Mouse (Mus musculus) hindbrain, embryonic 10.5 days (tissue): ENCODE measurements around the gene Il12rb1. TPM values are rescaled to one million over a fixed set of nuclear protein-coding genes. Genes with fewer than 3 reads are reported as not detected.
"Not testable (repeated sequence)": the region's sequence is repeated elsewhere in the genome, so short reads cannot be mapped to it uniquely, and the experiment has no call there.

Experiments used
- DNase-seq: peaks from one replicate; pipeline ENCODE4 v3.0.0-alpha.2; 2017; ENCODE audit warnings: low spot score
- H3K27ac ChIP-seq: fragments of 300-500 bp; sonication (generic); 2 replicates; pipeline ENCODE4 v1.5.1; 2016; ENCODE audit warnings: mild to moderate bottlenecking, moderate library complexity
- H3K27me3 ChIP-seq: fragments of 300-500 bp; sonication (generic); 2 replicates; pipeline ENCODE4 v1.6.1; 2016; ENCODE audit warnings: mild to moderate bottlenecking; ENCODE audit not compliant: poor library complexity, insufficient read depth, severe bottlenecking
- H3K36me3 ChIP-seq: fragments of 300-500 bp; sonication (generic); 2 replicates; pipeline ENCODE4 v1.6.1; 2016; ENCODE audit warnings: mild to moderate bottlenecking, moderate library complexity
- H3K4me1 ChIP-seq: fragments of 300-500 bp; sonication (generic); replicated peaks from 2 replicates; pipeline ENCODE4 v1.6.1; 2016; ENCODE audit warnings: mild to moderate bottlenecking
- H3K4me3 ChIP-seq: fragments of 300-500 bp; sonication (generic); 2 replicates; pipeline ENCODE4 v1.5.1; 2016; ENCODE audit warnings: mild to moderate bottlenecking, moderate library complexity
- H3K9me3 ChIP-seq: fragments of 300-500 bp; sonication (generic); 2 replicates; pipeline ENCODE4 v1.6.1; 2016; ENCODE audit warnings: mild to moderate bottlenecking, moderate library complexity
- WGBS: fragments of 180-500 bp; shearing (Covaris S2); methylation state at CpG from one replicate; pipeline ENCODE4 v1.1.7; 2016; 5-methylcytosine and 5-hydroxymethylcytosine counted together
- polyA plus RNA-seq: library from polyadenylated mRNA; unstranded; fragments of >200 nt; fragmentation: Nextera tagmentation; extraction: Ambion mirVana; gene quantifications from 2 replicates; pipeline ENCODE4 v1.2.1, GENCODE M21; 2016

Gene Il12rb1
- polyA plus RNA-seq, 1 experiment from 2014 or later, result not detected

- H3K36me3 ChIP-seq, result no peaks in the 10 kb centered on the region
- no peak overlapping the region for H3K27ac ChIP-seq
- 72% methylated on average over 4 of the region's 4 CpGs for WGBS
- no peak for DNase-seq
- H3K4me3 ChIP-seq, result no peak overlapping the region
- H3K9me3 ChIP-seq, result no peaks in the 10 kb centered on the region
- peaks cover 31% of the 10 kb centered on the region for H3K4me1 ChIP-seq
- peaks cover 86% of the 10 kb centered on the region for H3K27me3 ChIP-seq
These were observed 1.7 kb upstream of the Il12rb1 start for GRCm38 (mm10) chr8:70806541-70806940.

DNA sequence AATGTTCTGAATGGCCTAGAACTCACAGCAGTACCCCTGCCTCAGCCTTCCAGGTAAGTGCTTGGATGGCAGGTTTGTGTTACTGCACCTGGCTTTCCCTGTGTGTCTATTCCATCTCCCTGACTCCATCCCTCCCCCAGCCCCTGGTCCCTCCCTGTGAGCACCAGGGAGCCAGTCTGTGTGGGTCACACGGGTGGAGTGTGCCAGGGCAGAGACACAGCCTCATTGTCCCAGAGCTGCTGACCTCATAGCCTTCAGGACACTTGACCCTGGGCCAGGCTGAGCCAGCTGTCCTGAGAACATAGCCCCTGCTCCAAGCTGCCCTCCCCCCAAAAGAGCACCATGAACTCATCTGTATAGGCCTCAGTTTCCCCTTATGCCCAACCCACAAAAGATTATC is 945 bp upstream of the Il12rb1 start:
- no peak overlapping the region for H3K4me3 ChIP-seq
- H3K27me3 ChIP-seq, result peaks cover 78% of the 10 kb centered on the region
- H3K27ac ChIP-seq, result no peak overlapping the region
- no peaks in the 10 kb centered on the region for H3K36me3 ChIP-seq
- no peaks in the 10 kb centered on the region for H3K9me3 ChIP-seq
- peaks cover 31% of the 10 kb centered on the region for H3K4me1 ChIP-seq
- DNase-seq, result no peak
- 38% methylated on average over 1 of the region's 1 CpGs for WGBS

DNA sequence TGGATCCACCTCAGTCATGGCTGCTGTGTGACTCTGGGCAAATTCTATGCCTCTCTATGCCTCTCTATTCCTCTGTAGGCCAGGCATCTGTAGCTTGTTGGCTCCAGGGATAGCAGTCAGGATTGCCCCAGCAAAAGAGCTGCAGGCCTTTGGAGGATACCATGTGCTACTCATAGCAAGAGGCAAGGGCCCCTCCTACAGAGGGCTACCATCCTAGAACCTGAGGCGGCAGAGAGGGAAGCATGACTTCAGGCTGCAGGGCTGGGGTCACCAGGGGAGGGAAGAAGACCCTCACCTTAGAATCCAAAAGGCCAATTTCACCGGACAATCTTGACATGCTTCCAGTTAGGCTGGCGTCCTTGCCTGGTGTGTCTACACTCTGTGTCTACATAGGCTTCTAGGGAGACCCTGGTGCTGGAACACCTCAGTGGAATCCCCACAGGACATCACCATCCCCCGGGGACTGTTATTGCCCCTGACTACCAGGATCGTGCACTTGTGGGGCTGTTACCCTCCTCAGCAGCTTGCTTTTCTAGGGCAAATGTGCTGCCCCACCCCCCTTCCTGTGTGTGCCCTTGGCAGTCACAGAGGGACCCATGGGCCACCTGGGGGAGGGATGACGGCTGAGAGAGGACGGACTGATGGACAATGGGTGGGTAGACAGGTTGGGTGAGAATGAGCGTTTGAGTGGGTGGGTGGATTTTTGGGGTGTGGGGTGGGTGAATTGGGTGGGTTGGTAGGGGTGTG is 879 bp downstream of the Il12rb1 start:
- 78% methylated on average over 8 of the region's 8 CpGs for WGBS
- H3K4me3 ChIP-seq, result no peak overlapping the region

DNA sequence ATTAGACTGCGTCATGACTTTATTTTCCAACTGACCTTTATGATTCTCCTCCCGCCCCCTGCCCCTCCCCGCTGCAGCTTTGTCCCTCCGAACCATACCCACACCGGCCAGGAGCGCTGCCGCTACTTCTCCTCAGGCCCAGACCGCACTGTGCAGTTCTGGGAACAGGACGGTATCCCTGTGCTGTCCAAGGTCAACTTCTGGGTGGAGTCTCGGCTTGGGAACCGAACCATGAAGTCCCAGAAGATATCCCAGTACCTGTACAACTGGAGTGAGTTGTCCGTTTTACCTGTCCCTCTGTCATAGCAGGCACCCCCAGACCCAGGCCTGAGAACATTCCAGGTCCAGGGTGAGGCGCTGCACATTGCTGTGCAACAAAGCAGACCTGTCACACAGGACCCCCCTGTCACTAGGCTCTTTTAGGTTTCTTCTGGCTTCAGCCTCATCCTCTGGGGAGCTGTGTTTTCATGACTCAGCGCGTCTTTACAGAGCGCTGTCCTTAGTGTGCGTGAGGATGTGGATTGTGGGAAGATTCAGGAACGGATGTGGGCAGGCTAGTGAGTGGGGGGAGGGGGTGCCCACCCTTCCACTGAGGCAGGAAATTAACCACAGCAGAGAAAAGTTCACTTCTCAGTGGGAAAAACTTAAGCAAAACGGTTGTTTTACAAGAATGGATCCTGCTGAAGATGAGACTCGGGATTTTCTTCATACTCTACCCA is 2.9 kb downstream of the Il12rb1 start:
- WGBS, result 76% methylated on average over 20 of the region's 20 CpGs

More for the DNA sequence above, 879 bp downstream of the Il12rb1 start:
- Histone ChIP-seq H3K27ac (no peak overlapping the region), H3K4me1 (peaks cover 24% of the 10 kb centered on the region), H3K9me3 (no peaks in the 10 kb centered on the region), H3K36me3 (no peaks in the 10 kb centered on the region), H3K27me3 (peaks cover 76% of the 10 kb centered on the region)
- DNase-seq, result no peak

GRCm38 (mm10) chr8:70812055-70812454 is 3.8 kb downstream of the Il12rb1 start:
- Histone ChIP-seq H3K36me3 (no peaks in the 10 kb centered on the region), H3K9me3 (no peaks in the 10 kb centered on the region), H3K27me3 (peaks cover 75% of the 10 kb centered on the region), H3K4me3 (no peak overlapping the region), H3K4me1 (peaks cover 22% of the 10 kb centered on the region), H3K27ac (no peak overlapping the region)
- DNase-seq, result no peak
- 39% methylated on average over 4 of the region's 4 CpGs for WGBS

More for the DNA sequence above, 2.9 kb downstream of the Il12rb1 start:
- H3K4me3 ChIP-seq, result no peak overlapping the region
- H3K4me1 ChIP-seq, result peaks cover 14% of the 10 kb centered on the region; the same call in 1 of the 2 replicates
- no peaks in the 10 kb centered on the region for H3K36me3 ChIP-seq
- H3K9me3 ChIP-seq, result no peaks in the 10 kb centered on the region
- H3K27ac ChIP-seq, result no peak overlapping the region
- H3K27me3 ChIP-seq, result peaks cover 75% of the 10 kb centered on the region
- no peak for DNase-seq

DNA sequence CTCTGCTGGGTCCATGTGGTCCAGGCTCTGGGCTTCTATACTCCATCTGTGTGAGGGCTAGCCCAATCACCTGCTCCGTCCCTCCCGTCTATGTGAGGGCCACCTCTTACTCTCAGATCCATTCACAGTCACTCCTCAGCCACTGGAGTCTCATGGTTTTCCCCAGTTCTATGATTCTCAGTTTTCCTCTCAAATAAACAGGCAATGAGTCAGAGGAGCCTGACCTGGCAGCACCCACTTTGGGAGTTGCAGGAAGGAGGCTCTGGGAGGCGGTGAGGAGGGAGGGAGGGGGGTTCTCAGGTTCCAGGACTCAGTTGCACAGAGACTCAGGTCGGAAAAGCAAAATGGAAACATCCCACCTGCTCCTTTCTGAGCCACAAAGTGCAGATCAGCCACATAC is 4.6 kb downstream of the Il12rb1 start:
- 66% methylated on average over 4 of the region's 4 CpGs for WGBS
- Histone ChIP-seq H3K9me3 (no peaks in the 10 kb centered on the region), H3K36me3 (no peaks in the 10 kb centered on the region), H3K4me3 (no peak overlapping the region), H3K27me3 (peaks cover 77% of the 10 kb centered on the region), H3K27ac (no peak overlapping the region), H3K4me1 (peaks cover 19% of the 10 kb centered on the region)
- DNase-seq, result no peak

DNA sequence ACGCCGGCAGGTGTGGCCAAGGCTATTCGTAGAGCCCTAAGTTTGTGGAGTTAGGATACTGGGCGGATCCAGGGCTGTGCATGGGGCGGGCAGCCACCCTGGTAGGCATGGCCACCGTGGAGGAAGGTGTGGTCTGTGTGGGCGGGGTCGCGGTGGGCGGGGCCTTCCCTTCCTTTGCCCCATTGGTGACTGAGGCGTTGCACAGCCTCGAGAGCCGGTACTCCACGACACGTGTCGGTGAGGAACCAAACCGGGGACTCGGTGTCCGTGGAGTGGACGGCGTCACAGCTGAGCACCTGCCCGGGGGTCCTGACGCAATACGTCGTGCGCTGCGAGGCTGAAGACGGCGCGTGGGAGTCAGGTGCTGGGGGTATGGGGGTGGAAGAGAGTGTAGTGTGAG is 8.4 kb downstream of the Il12rb1 start:
- Histone ChIP-seq H3K27me3 (peaks cover 86% of the 10 kb centered on the region), H3K4me3 (peak overlapping the region; percentile 33)

DNA sequence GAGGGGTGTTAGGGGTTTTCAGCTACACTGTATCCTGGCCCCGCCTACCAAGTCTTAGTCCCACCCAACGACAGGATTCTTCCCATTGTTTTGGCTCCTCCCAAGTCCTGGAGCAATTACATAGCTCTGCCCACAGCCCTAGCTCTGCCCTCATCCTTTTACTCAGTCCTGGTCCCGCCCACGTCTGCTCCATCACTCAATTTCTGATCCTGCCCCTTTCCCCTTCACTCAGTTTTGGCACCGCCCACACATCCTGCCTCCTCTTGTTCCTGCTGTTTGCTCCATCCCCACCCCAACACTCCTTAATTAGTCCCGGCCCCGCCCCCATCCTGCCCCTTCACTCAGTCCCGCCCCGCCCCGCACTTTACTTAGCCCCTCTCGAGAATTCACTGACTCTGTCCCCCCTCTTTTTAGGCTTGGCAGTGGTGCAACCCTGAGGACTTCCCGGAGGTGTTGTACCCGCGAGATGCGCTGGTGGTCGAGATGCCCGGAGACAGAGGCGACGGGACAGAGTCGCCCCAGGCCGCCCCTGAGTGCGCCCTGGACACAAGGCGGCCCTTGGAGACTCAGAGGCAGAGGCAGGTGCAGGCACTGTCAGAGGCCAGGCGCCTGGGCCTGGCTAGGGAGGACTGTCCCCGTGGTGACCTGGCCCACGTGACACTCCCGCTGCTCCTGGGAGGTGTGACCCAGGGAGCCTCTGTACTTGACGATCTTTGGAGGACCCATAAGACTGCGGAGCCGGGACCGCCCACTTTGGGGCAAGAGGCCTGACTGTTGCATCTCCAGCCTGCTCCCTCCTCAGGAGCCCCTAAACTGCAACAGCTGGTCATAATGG is 12.1 kb downstream of the Il12rb1 start:
- H3K27me3 ChIP-seq, result peaks cover 69% of the 10 kb centered on the region
- 2% methylated on average over 31 of the region's 31 CpGs for WGBS
- H3K4me3 ChIP-seq, result peak overlapping the region; percentile 29
- peaks cover 23% of the 10 kb centered on the region for H3K4me1 ChIP-seq
- peak; percentile 74 for DNase-seq
- peaks cover 16% of the 10 kb centered on the region; the same call in 1 of the 2 replicates for H3K9me3 ChIP-seq
- H3K36me3 ChIP-seq, result no peaks in the 10 kb centered on the region
- no peak overlapping the region; the same call in 1 of the 2 replicates for H3K27ac ChIP-seq

More for the DNA sequence above, 8.4 kb downstream of the Il12rb1 start:
- H3K4me1 ChIP-seq, result peaks cover 23% of the 10 kb centered on the region
- peaks cover 16% of the 10 kb centered on the region; the same call in 1 of the 2 replicates for H3K9me3 ChIP-seq
- 9% methylated on average over 30 of the region's 30 CpGs for WGBS
- no peaks in the 10 kb centered on the region for H3K36me3 ChIP-seq
- H3K27ac ChIP-seq, result no peak overlapping the region
- DNase-seq, result no peak

DNA sequence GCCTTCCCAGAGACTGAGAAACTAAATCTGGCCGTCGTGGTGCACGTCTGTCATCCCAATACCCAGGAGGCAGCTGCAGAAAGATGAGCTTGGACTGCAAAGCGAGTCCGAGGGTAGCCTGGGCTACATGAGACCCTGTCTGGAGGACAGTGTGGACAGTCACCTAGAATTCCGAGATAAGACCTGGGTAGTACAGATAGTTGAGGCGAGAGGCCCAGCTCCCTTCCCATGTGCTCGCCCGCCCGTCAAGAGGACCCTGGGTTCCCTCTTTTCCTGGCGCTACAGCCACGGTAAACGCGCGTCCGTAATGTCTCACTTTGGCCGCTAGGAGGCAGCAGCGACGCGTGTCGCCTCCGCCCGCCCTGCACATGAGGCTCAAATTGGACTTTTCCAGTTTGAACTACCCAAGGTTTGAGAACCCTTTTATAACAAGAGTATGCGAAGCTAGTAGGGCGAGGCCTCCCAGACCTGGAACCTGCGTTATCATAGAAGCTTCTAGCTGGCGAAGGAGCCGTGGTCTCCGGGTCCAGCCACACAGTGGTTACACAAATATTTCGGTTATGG is 13.2 kb downstream of the Il12rb1 start:
- WGBS, result 15% methylated on average over 30 of the region's 30 CpGs
- peaks cover 16% of the 10 kb centered on the region; the same call in 1 of the 2 replicates for H3K9me3 ChIP-seq
- no peaks in the 10 kb centered on the region for H3K36me3 ChIP-seq
- H3K27me3 ChIP-seq, result peaks cover 58% of the 10 kb centered on the region
- H3K4me3 ChIP-seq, result 0 out of 2 replicates have a peak overlapping the region, but pooled peaks have one; percentile 1
- peak; percentile 80 for DNase-seq
- H3K27ac ChIP-seq, result no peak overlapping the region
- H3K4me1 ChIP-seq, result peaks cover 22% of the 10 kb centered on the region

DNA sequence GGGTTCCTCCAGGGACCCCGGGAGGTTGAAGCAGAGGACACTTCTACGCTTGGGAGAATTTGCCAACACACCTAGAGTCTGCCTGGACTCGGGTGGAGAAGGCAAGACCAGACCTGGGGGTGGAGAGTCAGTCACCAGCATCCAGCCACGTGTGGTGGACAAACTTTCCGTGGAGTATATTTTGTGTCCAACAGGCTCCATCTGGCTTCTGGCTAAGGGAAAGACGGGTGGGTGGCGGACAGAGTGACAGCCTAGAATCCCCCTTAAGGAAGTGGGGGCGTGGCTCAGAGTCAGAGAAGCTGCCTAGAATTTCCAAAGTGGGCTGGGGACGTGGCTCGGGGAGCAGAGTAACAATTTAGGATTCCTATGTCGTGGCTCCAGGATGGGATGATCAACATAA is 13.7 kb downstream of the Il12rb1 start:
- Histone ChIP-seq H3K36me3 (no peaks in the 10 kb centered on the region), H3K4me3 (no peak overlapping the region), H3K27ac (no peak overlapping the region), H3K9me3 (peaks cover 19% of the 10 kb centered on the region; the same call in 1 of the 2 replicates), H3K27me3 (peaks cover 53% of the 10 kb centered on the region), H3K4me1 (peaks cover 17% of the 10 kb centered on the region)
- no peak for DNase-seq
- 50% methylated on average over 11 of the region's 11 CpGs for WGBS

- not testable (repeated sequence) for DNase-seq, H3K36me3 ChIP-seq, H3K4me3 ChIP-seq, H3K27ac ChIP-seq
- Histone ChIP-seq H3K9me3 (peaks cover 20% of the 10 kb centered on the region; the same call in 1 of the 2 replicates), H3K27me3 (peaks cover 47% of the 10 kb centered on the region), H3K4me1 (peaks cover 14% of the 10 kb centered on the region)
- WGBS, result 80% methylated on average over 3 of the region's 3 CpGs
These were observed 14.3 kb downstream of the Il12rb1 start for GRCm38 (mm10) chr8:70822594-70822993.

GRCm38 (mm10) chr8:70823802-70824201 is 15.6 kb downstream of the Il12rb1 start:
- WGBS, result 85% methylated on average over 7 of the region's 7 CpGs

More at GRCm38 (mm10) chr8:70823802-70824201, 15.6 kb downstream of the Il12rb1 start:
- Histone ChIP-seq H3K4me3 (no peak overlapping the region), H3K27ac (no peak overlapping the region), H3K27me3 (peaks cover 39% of the 10 kb centered on the region), H3K4me1 (peaks cover 14% of the 10 kb centered on the region), H3K36me3 (no peaks in the 10 kb centered on the region), H3K9me3 (peaks cover 15% of the 10 kb centered on the region; the same call in 1 of the 2 replicates)
- DNase-seq, result no peak
